Mouse (Mus musculus): ENCODE results near the gene Ess2.

Ess2 gene

GRCm38 (mm10) chr16:17921325-17922162 is 10.4 kb upstream of the Ess2 start:
- DNase-seq (ENCODE audit: low read depth, low spot score) = peak; percentile 99

- peak; percentile 33 for DNase-seq (ENCODE audit: low read depth, low spot score)
These were observed 9.4 kb upstream of the Ess2 start for GRCm38 (mm10) chr16:17920586-17920985.

GRCm38 (mm10) chr16:17914307-17915249 is 3.4 kb upstream of the Ess2 start, which contains the start of gene Gsc2:
Gene Gsc2, minus strand, starts transcription at chr16:17915059.
- peak; percentile 83 for DNase-seq (ENCODE audit: low read depth, low spot score)

- no peak for DNase-seq (ENCODE audit: low read depth, low spot score)
These were observed 12.7 kb downstream of the Ess2 start, which contains the start of the genes Dgcr2 and Tssk2 for GRCm38 (mm10) chr16:17898462-17898861. Gene Dgcr2, minus strand, starts transcription at chr16:17898562. Gene Tssk2, plus strand, starts transcription at chr16:17898637.

- no peak for DNase-seq (ENCODE audit: low read depth, low spot score)
These were observed 15.1 kb downstream of the Ess2 start for GRCm38 (mm10) chr16:17896091-17896490.

- DNase-seq (ENCODE audit: low read depth, low spot score) = no peak
These were observed 17.2 kb downstream of the Ess2 start, which contains the start of gene Tssk1 for GRCm38 (mm10) chr16:17893923-17894322. Gene Tssk1, plus strand, starts transcription at chr16:17894223.

GRCm38 (mm10) chr16:17892606-17893005 is 18.5 kb downstream of the Ess2 start:
- no peak for DNase-seq (ENCODE audit: low read depth, low spot score)

- DNase-seq (ENCODE audit: low read depth, low spot score) = peak; percentile 99
These were observed 19.6 kb downstream of the Ess2 start, which contains the start of gene Gm20518 for GRCm38 (mm10) chr16:17891567-17891959. Gene Gm20518, minus strand, starts transcription at chr16:17891671.

GRCm38 (mm10) chr16:17890917-17891566 is 20.1 kb downstream of the Ess2 start:
- DNase-seq (ENCODE audit: low read depth, low spot score) = peak; percentile 53

GRCm38 (mm10) chr16:17890342-17890727 is 20.8 kb downstream of the Ess2 start:
- DNase-seq (ENCODE audit: low read depth, low spot score) = peak; percentile 16

GRCm38 (mm10) chr16:17889689-17890341 is 21.3 kb downstream of the Ess2 start:
- DNase-seq (ENCODE audit: low read depth, low spot score) = no peak

- DNase-seq (ENCODE audit: low read depth, low spot score) = peak; percentile 54
These were observed 27.0 kb downstream of the Ess2 start for GRCm38 (mm10) chr16:17884116-17884515.

GRCm38 (mm10) chr16:17882196-17882595 is 29.0 kb downstream of the Ess2 start:
- DNase-seq (ENCODE audit: low read depth, low spot score) = no peak

- no peak for DNase-seq (ENCODE audit: low read depth, low spot score)
These were observed 31.6 kb downstream of the Ess2 start for GRCm38 (mm10) chr16:17879571-17879970.

GRCm38 (mm10) chr16:17876096-17876495 is 35.1 kb downstream of the Ess2 start:
- DNase-seq (ENCODE audit: low read depth, low spot score) = no peak

- DNase-seq (ENCODE audit: low read depth, low spot score) = no peak
These were observed 36.0 kb downstream of the Ess2 start for GRCm38 (mm10) chr16:17875174-17875573.

GRCm38 (mm10) chr16:17872995-17873394 is 38.2 kb downstream of the Ess2 start:
- DNase-seq (ENCODE audit: low read depth, low spot score) = no peak

GRCm38 (mm10) chr16:17871248-17871647 is 39.9 kb downstream of the Ess2 start:
- no peak for DNase-seq (ENCODE audit: low read depth, low spot score)

GRCm38 (mm10) chr16:17865770-17866169 is 45.4 kb downstream of the Ess2 start:
- peak; percentile 79 for DNase-seq (ENCODE audit: low read depth, low spot score)

GRCm38 (mm10) chr16:17865293-17865692 is 45.9 kb downstream of the Ess2 start:
- no peak for DNase-seq (ENCODE audit: low read depth, low spot score)

- peak; percentile 50 for DNase-seq (ENCODE audit: low read depth, low spot score)
These were observed 52.6 kb downstream of the Ess2 start for GRCm38 (mm10) chr16:17858592-17858991.
